Mouse (Mus musculus) hindbrain, embryonic 12.5 days (tissue): Measurements from ENCODE around the gene Gm49358. TPM values are rescaled to one million over a fixed set of nuclear protein-coding genes. Genes with fewer than 3 reads are reported as not detected.

Source experiments
- ATAC-seq: fragments of 200-750 bp; cut with Nextera tagmentation; 2 replicates; pipeline ENCODE4 v1.8.0; 2017; ENCODE audit warnings: moderate TSS enrichment; ENCODE audit not compliant: low FRiP score
- H3K27ac ChIP-seq: fragments of 300-500 bp; sonication (generic); 2 replicates; pipeline ENCODE4 v1.5.1; 2016; ENCODE audit warnings: mild to moderate bottlenecking
- H3K27me3 ChIP-seq: fragments of 300-500 bp; sonication (generic); 2 replicates; pipeline ENCODE4 v1.6.1; 2016; ENCODE audit warnings: mild to moderate bottlenecking
- H3K36me3 ChIP-seq: fragments of 300-500 bp; sonication (generic); 2 replicates; pipeline ENCODE4 v1.6.1; 2016; ENCODE audit warnings: mild to moderate bottlenecking
- H3K4me1 ChIP-seq: fragments of 300-500 bp; sonication (generic); 2 replicates; pipeline ENCODE4 v1.6.1; 2016
- H3K4me2 ChIP-seq: fragments of 300-500 bp; sonication (generic); replicated peaks from 2 replicates; pipeline ENCODE4 v1.6.1; 2016; ENCODE audit warnings: mild to moderate bottlenecking
- H3K4me3 ChIP-seq: fragments of 300-500 bp; sonication (generic); 2 replicates; pipeline ENCODE4 v1.5.1; 2016; ENCODE audit warnings: mild to moderate bottlenecking
- H3K9ac ChIP-seq: fragments of 300-500 bp; sonication (generic); 2 replicates; pipeline ENCODE4 v1.6.1; 2016; ENCODE audit warnings: mild to moderate bottlenecking, moderate library complexity
- H3K9me3 ChIP-seq: fragments of 300-500 bp; sonication (generic); replicated peaks from 2 replicates; pipeline ENCODE4 v1.6.1; 2016; ENCODE audit warnings: mild to moderate bottlenecking
- WGBS: fragments of 180-500 bp; shearing (Covaris S2); methylation state at CpG from one replicate; pipeline ENCODE4 v1.1.7; 2016; 5-methylcytosine and 5-hydroxymethylcytosine counted together
- polyA plus RNA-seq: library from polyadenylated mRNA; unstranded; fragments of >200 nt; fragmentation: Nextera tagmentation; extraction: Ambion mirVana; gene quantifications from 2 replicates; pipeline ENCODE4 v1.2.1, GENCODE M21; 2016

Gene Gm49358
- polyA plus RNA-seq, 1 experiment from 2014 or later = not detected

GRCm38 (mm10) chr10:86794196-86794595, 30.4 kb downstream of the Gm49358 start:
- ATAC-seq = no peak
- Histone ChIP-seq H3K27ac (no peak overlapping the region), H3K9me3 (no peaks in the 10 kb centered on the region), H3K9ac (no peak overlapping the region), H3K36me3 (no peaks in the 10 kb centered on the region), H3K4me2 (no peak overlapping the region), H3K4me3 (no peak overlapping the region), H3K27me3 (no peaks in the 10 kb centered on the region), H3K4me1 (0 out of 2 replicates have a peak, but pooled peaks cover 5% of the 10 kb centered on the region)
- WGBS = 90% methylated on average over 4 of the region's 4 CpGs

- no peaks in the 10 kb centered on the region for H3K36me3 ChIP-seq
- H3K4me1 ChIP-seq = 0 out of 2 replicates have a peak, but pooled peaks cover 5% of the 10 kb centered on the region
- no peak overlapping the region for H3K4me2 ChIP-seq
- WGBS = 89% methylated on average over 9 of the region's 9 CpGs
- no peaks in the 10 kb centered on the region for H3K9me3 ChIP-seq
- no peak overlapping the region for H3K27ac ChIP-seq
- ATAC-seq = no peak
- no peak overlapping the region for H3K9ac ChIP-seq
- H3K27me3 ChIP-seq = no peaks in the 10 kb centered on the region
- no peak overlapping the region for H3K4me3 ChIP-seq
These were observed 31.2 kb downstream of the Gm49358 start for GRCm38 (mm10) chr10:86794794-86795535.

- H3K4me2 ChIP-seq = no peak overlapping the region
- ATAC-seq = peak; percentile 35; the same call in 1 of the 2 replicates
- H3K9ac ChIP-seq = no peak overlapping the region
- 0 out of 2 replicates have a peak, but pooled peaks cover 5% of the 10 kb centered on the region for H3K4me1 ChIP-seq
- no peak overlapping the region for H3K27ac ChIP-seq
- H3K9me3 ChIP-seq = no peaks in the 10 kb centered on the region
- no peaks in the 10 kb centered on the region for H3K36me3 ChIP-seq
- no peak overlapping the region for H3K4me3 ChIP-seq
- H3K27me3 ChIP-seq = no peaks in the 10 kb centered on the region
- WGBS = 95% methylated on average over 5 of the region's 5 CpGs
These were observed 32.4 kb downstream of the Gm49358 start for GRCm38 (mm10) chr10:86796073-86796741.

GRCm38 (mm10) chr10:86807362-86807761, 43.6 kb downstream of the Gm49358 start:
- H3K4me1 ChIP-seq = 0 out of 2 replicates have a peak, but pooled peaks cover 3% of the 10 kb centered on the region
- 92% methylated on average over 1 of the region's 1 CpGs for WGBS
- no peak overlapping the region for H3K4me3 ChIP-seq
- ATAC-seq = no peak
- H3K27ac ChIP-seq = no peak overlapping the region
- H3K4me2 ChIP-seq = no peak overlapping the region
- H3K9ac ChIP-seq = no peak overlapping the region
- no peaks in the 10 kb centered on the region for H3K27me3 ChIP-seq
- H3K9me3 ChIP-seq = no peaks in the 10 kb centered on the region
- H3K36me3 ChIP-seq = no peaks in the 10 kb centered on the region

- Histone ChIP-seq H3K27ac (no peak overlapping the region), H3K4me3 (no peak overlapping the region)
These were observed 44.4 kb downstream of the Gm49358 start for GRCm38 (mm10) chr10:86808013-86808758.

GRCm38 (mm10) chr10:86810000-86810399, 46.2 kb downstream of the Gm49358 start:
- H3K9ac ChIP-seq = no peak overlapping the region
- H3K36me3 ChIP-seq = no peaks in the 10 kb centered on the region
- no peak overlapping the region for H3K4me2 ChIP-seq
- no peak for ATAC-seq
- H3K27ac ChIP-seq = no peak overlapping the region
- H3K4me3 ChIP-seq = no peak overlapping the region
- no peaks in the 10 kb centered on the region for H3K27me3 ChIP-seq
- no peaks in the 10 kb centered on the region for H3K9me3 ChIP-seq
- 88% methylated on average over 9 of the region's 9 CpGs for WGBS
- peaks cover 13% of the 10 kb centered on the region for H3K4me1 ChIP-seq

More at GRCm38 (mm10) chr10:86808013-86808758, 44.4 kb downstream of the Gm49358 start:
- WGBS = 77% methylated on average over 15 of the region's 15 CpGs
- no peak overlapping the region for H3K4me2 ChIP-seq
- peak; percentile 48; the same call in 1 of the 2 replicates for ATAC-seq
- no peaks in the 10 kb centered on the region for H3K9me3 ChIP-seq
- H3K4me1 ChIP-seq = 0 out of 2 replicates have a peak, but pooled peaks cover 3% of the 10 kb centered on the region
- H3K9ac ChIP-seq = no peak overlapping the region
- H3K36me3 ChIP-seq = no peaks in the 10 kb centered on the region
- no peaks in the 10 kb centered on the region for H3K27me3 ChIP-seq

- peaks cover 13% of the 10 kb centered on the region for H3K4me1 ChIP-seq
- H3K36me3 ChIP-seq = no peaks in the 10 kb centered on the region
- no peak overlapping the region for H3K4me2 ChIP-seq
- H3K27me3 ChIP-seq = no peaks in the 10 kb centered on the region
- ATAC-seq = no peak
- no peak overlapping the region for H3K9ac ChIP-seq
- H3K9me3 ChIP-seq = no peaks in the 10 kb centered on the region
- H3K4me3 ChIP-seq = no peak overlapping the region
- H3K27ac ChIP-seq = no peak overlapping the region
- WGBS = 82% methylated on average over 5 of the region's 5 CpGs
These were observed 46.8 kb downstream of the Gm49358 start for GRCm38 (mm10) chr10:86810612-86811011.

GRCm38 (mm10) chr10:86814292-86815131, 50.7 kb downstream of the Gm49358 start:
- 74% methylated on average over 19 of the region's 19 CpGs for WGBS
- no peak overlapping the region for H3K4me3 ChIP-seq
- no peaks in the 10 kb centered on the region for H3K27me3 ChIP-seq
- no peak overlapping the region for H3K4me2 ChIP-seq
- H3K9ac ChIP-seq = no peak overlapping the region
- no peaks in the 10 kb centered on the region for H3K36me3 ChIP-seq
- ATAC-seq = no peak
- no peaks in the 10 kb centered on the region for H3K9me3 ChIP-seq
- H3K27ac ChIP-seq = peak overlapping the region; percentile 55; the same call in 1 of the 2 replicates
- peaks cover 18% of the 10 kb centered on the region for H3K4me1 ChIP-seq

- H3K4me2 ChIP-seq = no peak overlapping the region
- H3K27ac ChIP-seq = no peak overlapping the region
- H3K9ac ChIP-seq = no peak overlapping the region
- no peaks in the 10 kb centered on the region for H3K9me3 ChIP-seq
- H3K4me1 ChIP-seq = peaks cover 24% of the 10 kb centered on the region
- 82% methylated on average over 7 of the region's 7 CpGs for WGBS
- H3K36me3 ChIP-seq = no peaks in the 10 kb centered on the region
- ATAC-seq = no peak
- H3K27me3 ChIP-seq = no peaks in the 10 kb centered on the region
- no peak overlapping the region for H3K4me3 ChIP-seq
These were observed 51.4 kb downstream of the Gm49358 start for GRCm38 (mm10) chr10:86815133-86815532.

GRCm38 (mm10) chr10:86819649-86820165, 55.9 kb downstream of the Gm49358 start:
- peak; percentile 82 for ATAC-seq
- peaks cover 22% of the 10 kb centered on the region for H3K4me1 ChIP-seq
- WGBS = 16% methylated on average over 8 of the region's 8 CpGs
- H3K27ac ChIP-seq = peak overlapping the region; percentile 44; the same call in 1 of the 2 replicates
- no peaks in the 10 kb centered on the region for H3K9me3 ChIP-seq
- peaks cover 4% of the 10 kb centered on the region; the same call in 1 of the 2 replicates for H3K27me3 ChIP-seq
- no peak overlapping the region for H3K4me3 ChIP-seq
- no peaks in the 10 kb centered on the region for H3K36me3 ChIP-seq
- H3K9ac ChIP-seq = peak overlapping the region; percentile 27; the same call in 1 of the 2 replicates
- 0 out of 2 replicates have a peak overlapping the region, but pooled peaks have one; percentile 4 for H3K4me2 ChIP-seq

- H3K4me2 ChIP-seq = no peak overlapping the region
- 92% methylated on average over 7 of the region's 7 CpGs for WGBS
These were observed 57.2 kb downstream of the Gm49358 start for GRCm38 (mm10) chr10:86821014-86821413.

More at GRCm38 (mm10) chr10:86821014-86821413, 57.2 kb downstream of the Gm49358 start:
- Histone ChIP-seq H3K4me3 (no peak overlapping the region), H3K36me3 (no peaks in the 10 kb centered on the region), H3K9me3 (no peaks in the 10 kb centered on the region), H3K27me3 (peaks cover 4% of the 10 kb centered on the region; the same call in 1 of the 2 replicates), H3K27ac (no peak overlapping the region), H3K9ac (no peak overlapping the region), H3K4me1 (peaks cover 21% of the 10 kb centered on the region)
- ATAC-seq = no peak
